ENCODE assay signal across 8 mouse cellular contexts in the genomic region with DNA sequence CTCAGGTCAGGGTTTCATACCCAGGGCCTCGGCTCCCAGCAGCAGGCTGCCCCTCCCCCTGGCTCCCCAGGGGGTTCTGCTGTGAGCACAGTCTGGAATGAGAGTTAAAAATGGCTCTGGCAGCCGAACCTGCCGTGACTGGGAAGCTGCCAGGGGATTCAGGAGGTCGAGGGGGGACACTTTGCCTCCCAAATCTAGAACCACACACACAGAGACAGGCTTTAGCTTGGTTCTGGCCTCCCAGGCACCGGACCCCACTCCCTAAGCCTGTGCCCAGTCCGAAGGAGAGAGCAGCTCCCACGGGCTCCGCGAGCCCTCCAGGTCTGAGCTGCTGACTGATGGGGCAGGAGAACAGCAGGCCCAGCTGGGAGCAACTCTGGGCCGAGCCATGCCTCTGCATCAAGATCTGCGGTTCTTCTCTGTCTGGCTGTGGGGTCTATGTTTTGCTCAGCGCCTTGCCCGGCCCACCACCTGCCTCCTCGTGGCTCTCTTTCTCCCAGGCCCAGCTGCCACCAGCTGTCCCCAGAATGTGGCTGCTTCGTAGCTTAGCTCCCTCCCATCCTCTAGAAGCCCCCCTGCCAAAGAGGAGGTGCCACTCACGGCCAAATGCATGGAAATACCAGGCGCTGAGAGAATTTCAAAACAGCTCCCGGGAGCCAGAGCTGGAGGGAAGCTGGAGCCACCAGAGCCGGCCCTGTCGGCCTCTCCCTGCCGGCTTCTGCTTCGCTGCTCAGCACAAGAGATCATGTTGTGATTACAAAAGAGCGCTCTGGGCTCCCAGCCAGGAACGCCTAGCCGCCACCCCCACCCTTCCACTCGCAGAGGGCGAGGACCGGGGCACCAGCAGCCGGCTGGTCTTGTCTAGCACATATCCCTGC. TPM values are rescaled to one million over a fixed set of nuclear protein-coding genes. Genes with fewer than 3 reads are reported as not detected.
A peak's percentile ranks its signal among the peaks of the same experiment; 100 is the strongest.
DNase-seq lines count a peak whose midpoint lies in the region; ATAC-seq and TF ChIP-seq lines count a peak whose summit lies in the region.

Gene Ccdc9b, minus strand, starts transcription at position 756 of the 878 bp plus-strand sequence.

- peak within 1 kb of the TSS; percentile 44 for H3K4me2 ChIP-seq in hindbrain, embryonic 15.5 days

- no peaks in the 10 kb centered on the region for H3K9me3 ChIP-seq in hindbrain, embryonic 15.5 days

- peak within 1 kb of the TSS; percentile 8 for H3K4me3 ChIP-seq in hindbrain, embryonic 15.5 days
- H3K4me3 ChIP-seq in left cerebral cortex, adult 2 months, result peak within 1 kb of the TSS; percentile 38

- peak within 1 kb of the TSS; percentile 32; the same call in 1 of the 2 replicates for H3K9ac ChIP-seq in hindbrain, embryonic 15.5 days

- peak; percentile 70 for ATAC-seq in common myeloid progenitor, adult 5-6 weeks (replicated peaks; ENCODE audit: low read depth, poor library complexity, severe bottlenecking)
- ATAC-seq in hindbrain, embryonic 15.5 days (ENCODE audit: low FRiP score, low read depth), result peak; percentile 70

- H3K27me3 ChIP-seq in hindbrain, embryonic 15.5 days, result 0 out of 2 replicates have a peak, but pooled peaks cover 4% of the 10 kb centered on the region

- H3K27ac ChIP-seq in hindbrain, embryonic 15.5 days (replicated peaks), result peak within 1 kb of the TSS; percentile 85
- peak within 1 kb of the TSS; percentile 87 for H3K27ac ChIP-seq in left cerebral cortex, adult 2 months

- DNase-seq in ZHBTc4 (ENCODE audit: low read depth, low spot score), result peak; percentile 75
- peak; percentile 89 to 91 for DNase-seq in gastrocnemius, adult 8-10 months (ENCODE audit: low spot score in 2 of 2)
- DNase-seq in left cerebral cortex, adult 2 months (ENCODE audit: extremely low spot score in 1 of 2, low spot score in 2 of 2), result peak; percentile 83 to 85
- peak; percentile 97 for DNase-seq in lung, postnatal 36 days
- DNase-seq in right cerebral cortex, adult 18-20 months, result peak; percentile 88
- peak; percentile 89 for DNase-seq in urinary bladder, postnatal 25 days (ENCODE audit: low spot score)

- no peak for TF ChIP-seq CTCF in left cerebral cortex, adult 2 months (IDR thresholded peaks at IDR 0.05)

- H3K36me3 ChIP-seq in hindbrain, embryonic 15.5 days, result no peaks in the 10 kb centered on the region

- WGBS in hindbrain, embryonic 15.5 days, result 5% methylated on average over 29 of the region's 29 CpGs

- intact Hi-C loops in left cerebral cortex, adult 2 months (cut with DNase I), result loop anchor here (1.0 to 5.0 kb wide), 2 partner anchors 17 to 120 kb away; partner anchors contain the start of gene Disp2

- peaks cover 35% of the 10 kb centered on the region for H3K4me1 ChIP-seq in hindbrain, embryonic 15.5 days (replicated peaks)

RNA-seq across cellular contexts. Expression of gene Ccdc9b, which starts in this region (rescaled TPM):
- total RNA-seq in common myeloid progenitor, adult 5-6 weeks (2017), result 0.24 and 0.96 TPM in 2 replicates
- total RNA-seq in gastrocnemius, adult 8-10 months (2022), result 10 to 100 TPM; 17.5 to 20.6 (median 18.4) TPM
- polyA plus RNA-seq in hindbrain, embryonic 15.5 days (2015; fragmentation: Nextera tagmentation; extraction: Ambion mirVana), result 1.0 and 1.5 TPM in 2 replicates
- 1 to 10 TPM; 4.0 to 4.7 TPM for total RNA-seq in left cerebral cortex, adult 2 months (2021)

Comparison
In these comparisons a context has a peak if more than half of its experiments do, and no peak if none do; other contexts are left out.
1. Peak in every context shown above with its lines: DNase-seq, ATAC-seq, H3K4me3 ChIP-seq and H3K27ac ChIP-seq.
2. Peak in ATAC-seq in common myeloid progenitor, adult 5-6 weeks; RNA of the gene not detected or under 1 TPM.